Mouse (Mus musculus) spleen, adult 2 months (tissue): ENCODE data around the gene Dolpp1.

Experiments used
- CTCF ChIP-seq: fragments of 200-500 bp; IDR thresholded peaks from 2 replicates; pipeline ENCODE4 v1.5.1; 2011; ENCODE audit warnings: mild to moderate bottlenecking, inconsistent platforms; ENCODE audit not compliant: insufficient read depth, insufficient read length, insufficient replicate concordance; ENCODE audit errors: extremely low read depth
- POLR2A ChIP-seq: fragments of 200-500 bp; IDR thresholded peaks from 2 replicates; pipeline ENCODE4 v1.6.1; 2011; ENCODE audit warnings: low read depth, low read length, inconsistent platforms

DNA sequence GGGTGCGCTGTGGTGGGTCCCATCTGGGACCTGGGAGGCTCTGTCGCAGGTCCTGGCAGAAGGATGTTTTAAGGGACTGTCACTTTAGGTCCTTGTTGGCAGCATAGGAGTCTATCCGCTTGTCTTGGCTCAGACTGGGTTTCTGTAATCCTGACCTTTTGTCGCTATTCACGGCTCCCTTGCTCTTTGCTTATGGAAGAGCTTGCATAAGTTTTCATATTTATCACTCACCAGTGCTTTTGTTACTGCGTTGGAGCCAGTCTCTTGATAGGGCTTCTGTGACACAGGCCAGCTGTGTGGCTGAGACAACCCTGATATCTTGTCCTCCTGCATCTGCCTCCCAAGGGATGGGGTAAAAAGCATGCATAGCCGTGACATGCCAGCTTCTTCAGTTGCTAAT is 12.7 kb upstream of the Dolpp1 start:
- TF ChIP-seq CTCF = no peak
- TF ChIP-seq POLR2A = no peak
